Mouse (Mus musculus) ovary, postnatal 10 days (tissue): Measurements from ENCODE around the gene Hpd.

Experiments
- DNase-seq: peaks from one replicate; pipeline ENCODE4 v3.0.0; 2022; ENCODE audit warnings: low spot score

The Hpd gene

DNA sequence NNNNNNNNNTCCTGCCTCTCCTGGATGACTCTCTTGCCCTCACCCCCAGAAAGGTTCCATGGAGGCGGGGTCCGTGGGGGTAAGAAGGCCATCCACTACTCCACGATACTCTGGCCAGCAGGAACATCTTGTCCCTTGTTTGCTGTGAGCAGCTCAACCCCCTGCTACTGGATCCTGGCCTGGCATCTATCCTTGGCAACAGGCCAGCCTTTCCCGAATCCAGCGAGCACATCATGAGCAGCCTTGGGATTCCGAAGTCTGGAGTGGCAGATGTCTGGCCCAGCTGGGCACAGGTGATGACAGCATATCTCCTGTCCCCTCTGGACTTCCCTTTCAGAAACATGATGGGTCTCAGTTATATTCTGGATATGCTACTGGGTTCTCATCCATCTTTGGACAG, 3.4 kb upstream of the Hpd start:
- DNase-seq: no peak

DNA sequence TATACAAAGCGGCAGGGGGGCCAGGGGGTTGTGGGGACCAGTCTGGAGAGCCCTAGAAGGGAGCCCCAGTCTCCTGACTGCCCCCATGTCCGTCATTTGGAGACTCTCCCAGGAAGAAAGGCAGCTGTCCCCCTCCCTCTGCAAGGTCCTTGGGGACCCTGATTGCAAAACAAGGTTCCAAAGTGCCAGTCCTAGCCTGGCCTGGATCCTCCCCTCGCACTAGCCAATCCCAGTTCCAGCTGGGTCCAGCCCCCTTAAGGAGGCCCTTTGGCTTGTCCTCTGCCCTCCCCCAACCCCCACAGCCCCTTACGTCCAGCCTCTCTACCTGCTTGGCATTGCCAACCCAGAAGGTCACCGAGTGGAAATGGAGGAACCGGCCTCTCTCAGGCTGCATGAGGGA, 991 bp downstream of the Hpd start:
- no peak for DNase-seq

DNA sequence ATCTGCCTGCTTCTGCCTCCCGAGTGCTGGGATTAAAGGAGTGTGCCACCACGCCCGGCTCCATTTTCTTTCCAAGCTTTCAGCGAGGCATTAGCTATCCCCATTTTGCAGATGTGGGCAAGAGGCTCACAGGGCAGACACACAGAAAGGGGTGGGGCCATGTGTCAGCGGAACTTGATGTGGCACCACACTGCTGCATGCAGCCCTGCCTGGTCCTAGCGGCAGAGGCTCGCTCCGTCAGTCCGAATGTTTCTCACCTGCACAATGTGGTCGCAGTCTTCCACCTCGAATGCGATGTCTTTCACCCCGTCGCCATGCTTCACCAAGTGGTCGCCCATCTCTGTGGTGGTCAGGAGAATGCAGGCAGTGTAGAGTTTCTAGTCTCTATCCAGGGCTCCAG, 2.1 kb downstream of the Hpd start:
- DNase-seq: no peak

DNA sequence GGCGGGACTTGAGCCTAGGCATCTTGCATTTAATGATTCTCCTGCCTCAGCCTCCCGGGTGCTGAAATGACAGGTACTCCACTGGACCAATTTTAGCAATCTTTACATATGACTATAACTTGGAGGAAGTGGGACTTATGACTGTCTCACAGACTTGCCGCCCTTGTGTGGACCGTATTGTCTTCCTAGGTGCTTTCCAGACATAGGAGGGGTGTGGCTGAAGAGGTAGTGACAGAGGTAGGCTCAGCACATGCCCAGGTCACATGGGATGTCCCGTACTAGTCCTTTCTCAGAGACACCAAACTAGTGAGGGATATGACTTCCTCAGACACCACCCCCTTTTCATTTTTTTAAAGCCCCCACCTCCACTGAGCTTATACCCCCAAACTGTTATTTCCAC, 3.7 kb downstream of the Hpd start:
- DNase-seq: no peak

DNA sequence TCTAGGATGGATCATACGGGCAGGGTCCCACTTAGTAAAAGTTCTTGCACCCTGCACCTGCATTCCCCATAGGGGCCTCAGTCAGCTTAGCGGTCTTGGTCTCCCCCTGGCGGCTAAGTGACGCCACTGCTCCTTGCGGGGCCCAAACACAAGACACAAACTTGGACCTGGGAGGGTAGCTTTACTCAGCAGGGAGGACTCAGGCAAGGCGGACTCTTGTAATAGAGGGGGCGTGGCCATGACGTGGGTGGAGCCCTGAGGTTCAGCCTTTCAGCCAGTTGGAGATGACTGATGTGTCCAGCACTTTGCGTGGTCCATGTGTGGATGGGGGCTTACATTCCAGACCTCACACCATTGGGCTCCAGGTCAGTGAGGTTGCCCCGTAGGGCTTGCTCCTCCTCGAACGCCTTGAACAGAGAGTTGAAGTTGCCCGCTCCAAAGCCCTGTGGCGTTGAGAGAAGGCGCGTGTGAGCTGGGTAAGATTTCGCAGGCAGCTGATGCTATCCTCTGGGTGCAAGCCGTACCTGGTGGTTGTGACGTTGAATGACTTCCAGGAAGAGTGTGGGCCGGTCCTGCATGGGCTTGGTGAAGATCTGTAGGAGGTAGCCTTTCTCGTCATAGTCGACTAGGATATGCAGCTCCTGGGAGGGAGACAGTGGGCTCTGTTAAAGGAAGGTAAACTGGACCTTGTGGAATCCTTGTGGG, 10.7 kb downstream of the Hpd start:
- peak; percentile 90 for DNase-seq

DNA sequence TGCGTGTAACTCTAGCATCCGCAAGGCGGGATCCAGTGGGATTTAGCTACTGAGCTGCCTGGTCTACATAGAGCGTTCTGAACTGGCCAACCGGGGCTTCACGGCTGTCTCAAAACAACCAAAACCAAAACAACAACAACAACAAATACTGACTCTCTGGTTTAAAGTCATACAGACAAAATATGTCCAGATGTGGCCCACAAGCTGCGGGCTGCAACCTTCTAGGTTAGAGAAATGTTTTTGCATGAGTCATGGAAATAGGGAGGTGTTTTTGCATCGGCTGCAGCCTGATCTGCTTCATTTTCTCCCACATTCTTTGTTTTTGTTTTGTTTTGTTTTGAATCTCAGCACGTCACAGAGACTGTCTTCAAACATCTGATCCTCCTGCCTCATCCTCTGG, 12.2 kb downstream of the Hpd start:
- no peak for DNase-seq

DNA sequence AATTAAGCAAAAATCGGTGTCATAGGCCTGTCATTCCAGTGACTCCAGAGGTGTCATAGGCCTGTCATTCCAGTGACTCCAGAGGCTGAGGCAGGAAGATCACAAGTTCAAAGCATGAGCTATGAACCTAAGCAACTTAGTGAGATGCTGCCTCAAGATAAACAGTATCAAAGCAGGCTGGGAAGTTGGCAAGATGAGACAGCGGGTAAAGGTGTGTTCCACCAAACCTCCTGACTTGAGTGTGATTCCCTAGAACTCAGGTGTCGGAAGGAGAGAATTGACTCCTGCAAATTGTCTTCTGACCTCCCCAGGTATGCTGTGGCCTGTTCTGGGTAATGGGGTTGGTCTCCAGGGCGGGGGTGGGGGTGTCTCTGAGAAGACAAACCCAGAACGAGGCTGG, 13.2 kb downstream of the Hpd start, which contains the start of gene Psmd9:
Psmd9 (plus strand) TSS at position 130 of the 400 bp plus-strand sequence.
- DNase-seq: no peak

DNA sequence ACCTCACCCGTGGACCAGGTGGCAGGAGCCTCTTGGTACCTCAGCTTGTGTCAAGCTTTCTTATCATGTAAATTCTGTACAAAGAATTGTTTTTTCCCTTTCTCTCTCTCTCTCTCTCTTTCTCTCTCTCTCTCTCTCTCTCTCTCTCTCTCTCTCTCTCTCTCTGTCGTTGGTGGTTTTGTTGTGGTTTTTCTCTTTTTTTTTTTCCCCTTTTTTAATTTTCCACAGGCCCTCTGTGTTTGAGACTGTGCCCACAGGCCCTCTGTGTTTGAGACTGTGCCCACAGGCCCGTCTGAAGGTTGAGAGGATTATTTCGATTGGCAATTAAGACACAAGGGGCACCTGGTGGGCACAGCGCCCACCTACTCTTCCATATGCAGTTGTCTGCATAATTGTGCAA, 14.9 kb downstream of the Hpd start:
- no peak for DNase-seq

DNA sequence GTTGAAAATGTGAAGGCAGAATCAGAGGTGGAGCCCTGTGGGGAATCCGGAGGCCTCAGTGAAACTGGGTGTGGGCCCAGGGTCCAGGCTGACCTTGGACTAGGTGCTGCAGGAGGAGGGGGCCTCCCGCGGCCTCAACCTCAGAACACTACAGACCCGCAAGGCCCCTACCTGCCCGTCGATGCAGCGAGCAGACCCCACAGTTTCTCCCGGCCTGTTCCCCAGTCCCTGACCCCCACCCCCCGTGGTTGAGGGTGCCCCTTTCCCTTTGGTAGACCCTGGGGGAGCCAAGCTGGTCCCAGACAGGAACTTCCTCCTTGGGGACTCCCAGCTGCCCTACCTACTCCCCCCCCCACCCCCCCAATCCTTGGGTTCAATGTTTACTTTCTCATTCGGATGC, 16.1 kb downstream of the Hpd start:
- DNase-seq: no peak

DNA sequence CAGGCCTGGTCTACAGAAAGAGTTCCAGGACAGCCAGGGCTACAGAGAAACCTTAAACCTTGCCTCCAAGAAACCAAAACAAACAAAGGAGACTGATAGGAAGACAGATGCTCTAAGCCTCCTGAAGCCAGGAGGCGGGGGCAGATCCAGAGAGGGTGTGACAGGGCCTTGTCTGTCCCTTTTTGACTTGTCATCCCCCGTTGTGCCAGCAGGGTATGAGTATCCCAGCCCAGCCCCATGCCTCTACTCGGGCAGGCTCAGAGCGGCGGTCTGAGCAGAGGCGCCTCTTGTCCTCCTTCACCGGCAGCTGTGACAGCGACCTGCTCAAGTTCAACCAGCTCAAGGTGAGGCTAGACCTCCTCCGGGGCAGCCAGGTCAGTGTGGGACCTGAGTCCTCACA, 19.6 kb downstream of the Hpd start:
- no peak for DNase-seq

DNA sequence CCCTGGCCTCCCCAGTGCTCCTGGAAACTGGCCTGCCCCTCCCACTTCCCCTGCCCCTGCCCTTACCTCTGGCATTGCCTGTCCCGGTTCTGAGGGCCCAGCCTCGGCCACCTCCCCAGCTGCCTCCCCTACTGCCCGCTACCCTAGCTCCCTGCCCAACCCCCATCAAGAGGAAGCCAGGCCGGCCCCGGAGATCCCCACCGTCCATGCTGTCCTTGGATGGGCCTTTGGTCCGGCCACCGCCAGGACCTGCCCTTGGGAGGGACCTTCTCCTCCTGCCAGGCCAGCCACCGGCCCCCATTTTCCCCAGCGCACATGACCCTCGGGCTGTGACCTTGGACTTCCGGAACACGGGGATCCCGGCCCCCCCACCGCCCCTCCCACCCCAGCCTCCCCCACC, 22.2 kb downstream of the Hpd start:
- no peak for DNase-seq

DNA sequence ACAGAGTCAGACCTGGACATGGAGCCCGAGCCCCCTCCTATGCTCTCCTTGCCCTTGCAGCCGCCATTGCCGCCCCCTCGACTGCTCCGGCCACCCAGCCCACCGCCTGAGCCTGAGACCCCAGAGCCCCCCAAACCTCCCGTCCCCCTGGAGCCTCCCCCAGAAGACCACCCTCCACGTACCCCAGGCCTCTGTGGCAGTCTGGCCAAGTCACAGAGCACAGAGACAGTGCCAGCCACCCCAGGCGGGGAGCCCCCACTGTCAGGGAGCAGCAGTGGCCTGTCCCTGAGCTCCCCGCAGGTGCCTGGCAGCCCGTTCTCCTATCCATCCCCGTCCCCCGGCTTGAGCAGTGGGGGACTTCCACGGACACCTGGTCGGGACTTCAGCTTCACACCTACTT, 22.7 kb downstream of the Hpd start:
- no peak for DNase-seq

DNA sequence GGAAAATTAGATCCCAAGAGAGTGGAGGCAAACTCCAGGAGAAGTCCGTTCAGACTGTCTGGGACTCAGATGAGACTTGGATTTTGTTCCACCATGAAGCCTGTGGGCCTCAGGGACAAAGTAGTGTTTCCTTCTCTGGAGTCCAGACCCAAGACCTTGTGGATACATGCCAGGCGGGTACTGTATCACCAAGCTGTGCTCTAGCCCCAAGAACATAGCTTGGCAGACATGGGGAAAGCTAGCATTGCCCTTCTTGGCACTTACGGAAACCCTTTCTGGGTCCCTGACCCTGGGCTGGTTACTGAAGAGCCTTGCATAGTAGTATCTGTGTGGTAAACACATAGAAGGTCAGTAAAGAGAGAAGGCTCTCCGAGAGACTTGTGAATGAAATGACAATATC, 23.1 kb downstream of the Hpd start:
- no peak for DNase-seq

DNA sequence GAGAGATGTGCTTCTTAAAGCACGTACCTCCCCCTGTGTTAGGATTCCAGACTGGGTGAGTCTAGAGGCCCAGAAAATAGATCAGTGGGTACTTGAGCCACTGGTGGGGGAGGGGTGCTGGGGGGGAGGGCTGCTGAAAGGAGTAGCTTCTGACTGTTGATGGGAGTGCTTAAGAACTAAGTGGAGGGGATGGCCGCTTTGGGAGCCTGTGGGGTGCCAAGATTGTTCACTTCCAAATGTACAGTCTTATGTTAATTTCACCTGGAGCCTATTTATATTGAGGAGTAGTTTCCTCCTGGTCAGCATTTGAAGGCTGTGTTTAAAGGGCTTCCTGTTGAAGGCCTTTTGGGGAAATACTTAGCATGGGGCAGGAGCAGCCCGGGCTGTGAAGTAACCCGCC, 24.6 kb downstream of the Hpd start:
- DNase-seq: no peak

DNA sequence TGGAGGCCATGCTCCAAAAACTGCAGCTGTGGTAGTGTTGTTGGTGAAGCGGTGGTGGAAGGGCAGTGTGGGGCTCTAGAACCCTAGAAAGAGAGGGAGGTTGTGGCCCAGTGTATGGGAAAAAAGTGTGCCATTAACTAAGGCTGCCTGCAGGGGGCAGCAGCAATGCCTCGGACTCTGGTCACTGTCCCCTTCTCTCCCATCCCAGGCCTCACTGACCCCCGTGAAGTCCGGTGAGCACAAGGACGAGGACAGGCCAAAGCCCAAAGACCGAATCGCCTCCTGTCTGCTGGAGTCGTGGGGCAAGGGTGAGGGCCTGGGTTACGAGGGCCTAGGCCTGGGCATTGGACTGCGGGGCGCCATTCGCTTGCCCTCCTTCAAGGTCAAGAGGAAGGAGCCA, 25.8 kb downstream of the Hpd start:
- no peak for DNase-seq

DNA sequence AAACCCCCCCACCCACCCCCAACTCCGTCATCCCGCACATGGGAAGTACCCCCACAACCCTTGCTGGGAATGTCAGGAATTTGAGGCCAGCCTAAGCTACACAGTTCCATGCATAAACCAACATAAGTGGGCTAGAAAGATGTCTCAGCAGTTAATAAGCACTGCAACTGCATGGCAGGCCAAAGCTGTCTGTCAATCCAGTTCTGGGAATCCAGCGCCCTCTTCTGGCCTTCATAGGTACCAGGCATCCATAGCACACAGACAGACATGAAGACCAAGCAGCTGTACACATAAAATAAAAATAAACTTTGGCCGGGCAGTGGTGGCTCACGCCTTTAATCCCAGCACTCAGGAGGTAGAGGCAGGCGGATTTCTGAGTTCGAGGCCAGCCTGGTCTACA, 27.1 kb downstream of the Hpd start:
- DNase-seq: no peak

DNA sequence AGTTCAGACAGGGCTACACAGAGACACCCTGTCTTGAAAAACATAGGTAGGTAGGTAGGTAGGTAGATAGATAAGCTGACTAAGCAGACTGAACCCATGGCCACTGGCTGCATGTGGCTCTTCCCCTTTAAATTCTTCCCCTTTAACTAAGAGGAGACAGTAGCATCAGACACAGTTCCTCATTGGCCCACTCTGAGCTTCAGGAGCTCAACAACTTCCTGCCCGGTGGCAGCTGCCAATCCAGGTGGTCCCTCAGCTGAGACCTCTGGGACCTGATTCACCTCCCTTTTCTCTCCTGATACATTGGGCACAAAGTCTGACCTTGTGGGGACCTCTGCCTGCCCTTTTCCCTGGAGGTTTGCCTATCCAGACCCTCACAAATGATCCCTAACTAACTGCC, 29.6 kb downstream of the Hpd start:
- no peak for DNase-seq

DNA sequence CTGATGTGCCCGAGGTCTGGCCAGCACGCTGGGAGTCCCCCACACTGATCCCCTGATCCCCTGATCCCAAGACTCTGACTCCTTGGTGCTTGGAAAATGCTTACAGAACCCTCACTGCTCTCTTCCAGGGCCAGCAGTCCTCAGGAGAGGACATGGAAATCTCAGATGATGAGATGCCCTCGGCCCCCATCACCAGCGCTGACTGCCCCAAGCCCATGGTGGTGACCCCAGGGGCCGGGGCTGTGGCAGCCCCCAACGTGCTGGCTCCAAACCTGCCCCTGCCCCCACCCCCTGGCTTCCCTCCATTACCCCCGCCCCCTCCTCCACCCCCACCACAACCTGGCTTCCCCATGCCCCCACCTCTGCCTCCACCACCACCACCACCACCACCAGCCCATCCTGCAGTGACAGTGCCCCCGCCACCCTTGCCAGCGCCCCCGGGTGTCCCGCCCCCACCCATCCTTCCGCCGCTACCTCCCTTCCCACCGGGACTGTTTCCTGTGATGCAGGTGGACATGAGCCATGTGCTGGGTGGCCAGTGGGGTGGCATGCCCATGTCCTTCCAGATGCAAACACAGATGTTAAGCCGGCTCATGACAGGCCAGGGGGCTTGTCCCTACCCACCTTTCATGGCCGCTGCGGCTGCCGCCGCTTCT, 30.7 kb downstream of the Hpd start:
- DNase-seq: no peak

DNA sequence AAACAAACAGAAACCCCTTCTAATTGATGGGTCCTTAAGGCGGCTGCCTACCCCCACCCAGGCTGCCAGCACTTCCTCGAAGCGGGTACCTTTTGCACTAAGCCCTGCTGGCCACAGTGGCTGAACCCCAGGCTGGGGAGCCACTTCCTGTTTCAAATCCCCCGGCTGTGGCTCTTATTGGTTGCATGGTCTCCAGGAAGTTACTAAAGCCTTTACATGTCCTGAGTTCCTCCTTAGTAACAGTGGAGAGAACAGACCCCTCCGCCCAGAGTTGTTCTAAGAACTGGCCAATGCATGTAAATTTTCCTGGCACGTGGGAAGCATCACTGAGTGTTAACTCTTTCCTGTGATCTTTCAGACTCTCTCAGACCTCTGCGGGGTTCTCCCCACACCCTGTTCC, 31.4 kb downstream of the Hpd start:
- DNase-seq: no peak

DNA sequence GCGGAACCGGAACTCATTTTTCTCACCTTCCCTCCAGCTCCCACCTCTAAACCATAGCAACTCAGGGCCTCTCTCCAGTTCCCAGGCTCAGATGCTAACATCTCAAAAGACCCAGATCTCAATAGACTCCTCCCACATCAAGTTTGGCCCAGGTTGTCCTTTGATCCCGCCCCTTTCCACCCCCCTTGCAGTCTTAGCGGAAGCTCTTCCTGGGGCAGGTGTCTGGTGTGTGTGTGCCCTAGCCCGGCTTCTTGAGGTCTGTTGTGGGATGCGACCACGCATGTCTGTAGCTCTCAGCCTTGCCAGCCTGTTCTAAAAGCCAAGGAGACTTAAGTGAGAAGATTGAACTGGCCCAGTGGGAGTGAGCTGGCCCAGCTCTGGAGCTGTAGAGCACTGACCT, 31.9 kb downstream of the Hpd start:
- no peak for DNase-seq

DNA sequence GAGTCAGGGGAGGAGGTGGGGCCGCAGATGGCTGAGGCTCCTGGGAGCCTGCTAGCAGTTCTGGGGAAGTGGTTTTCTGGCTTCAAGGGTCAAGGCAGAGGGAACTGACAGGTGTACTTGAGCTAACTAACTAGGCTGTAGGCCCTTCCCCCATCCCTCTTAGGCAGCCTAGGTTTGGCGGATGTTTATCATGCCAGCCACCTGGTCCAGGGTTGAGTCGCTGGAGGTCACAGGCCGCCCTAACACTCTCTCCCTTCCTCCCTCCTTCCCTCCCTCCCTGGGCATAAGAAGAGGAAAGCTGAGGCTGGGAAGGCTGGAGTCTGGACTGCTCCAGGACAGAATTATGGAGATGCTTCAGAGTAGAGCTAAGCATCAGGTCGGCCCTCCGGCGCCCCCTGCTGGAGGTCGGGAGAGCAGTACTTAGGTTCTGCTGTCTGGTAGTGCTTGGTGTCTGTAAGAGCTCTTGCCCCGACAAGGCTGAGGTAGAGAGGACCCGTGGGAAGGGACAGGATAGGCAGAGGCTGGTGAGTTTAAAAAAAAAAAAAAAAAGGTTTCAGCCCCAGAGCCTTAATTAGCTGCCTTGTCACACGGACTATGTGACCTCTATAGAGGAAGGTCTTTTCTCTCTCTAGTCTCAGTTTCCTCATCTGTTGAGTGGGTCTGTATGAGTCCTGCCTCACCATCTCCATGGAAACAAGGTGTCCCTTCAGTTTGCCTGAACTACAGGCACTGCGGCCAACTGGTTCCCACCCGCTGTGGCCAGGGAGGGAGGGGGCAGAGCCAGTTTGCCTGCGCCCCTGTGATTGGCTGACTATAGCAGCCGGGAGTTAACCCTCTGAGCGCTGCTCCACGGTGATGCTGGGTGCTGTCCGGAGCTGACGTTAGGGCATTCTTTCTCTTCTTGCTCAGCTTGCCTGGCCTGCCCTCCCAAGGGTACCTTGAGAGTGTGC, 32.8 kb downstream of the Hpd start:
- DNase-seq: peak; percentile 83

DNA sequence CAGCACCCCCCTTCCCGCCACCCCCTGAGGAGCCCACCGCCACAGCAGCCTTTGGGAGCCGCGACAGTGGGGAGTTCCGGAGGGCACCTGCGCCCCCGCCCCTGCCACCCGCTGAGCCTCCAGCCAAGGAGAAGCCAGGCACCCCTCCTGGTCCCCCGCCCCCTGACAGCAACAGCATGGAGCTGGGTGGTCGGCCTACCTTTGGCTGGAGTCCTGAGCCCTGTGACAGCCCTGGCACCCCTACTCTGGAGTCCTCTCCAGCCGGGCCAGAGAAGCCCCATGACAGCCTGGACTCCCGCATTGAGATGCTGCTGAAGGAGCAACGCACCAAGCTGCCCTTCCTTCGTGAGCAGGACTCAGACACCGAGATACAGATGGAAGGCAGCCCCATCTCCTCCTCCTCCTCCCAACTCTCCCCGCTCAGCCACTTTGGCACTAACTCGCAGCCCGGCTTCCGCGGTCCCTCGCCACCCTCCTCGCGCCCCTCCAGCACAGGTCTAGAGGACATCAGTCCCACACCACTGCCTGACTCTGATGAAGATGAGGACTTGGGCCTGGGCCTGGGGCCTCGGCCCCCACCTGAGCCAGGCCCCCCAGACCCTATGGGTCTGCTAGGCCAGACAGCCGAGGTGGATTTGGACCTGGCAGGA, 34.3 kb downstream of the Hpd start:
- no peak for DNase-seq

DNA sequence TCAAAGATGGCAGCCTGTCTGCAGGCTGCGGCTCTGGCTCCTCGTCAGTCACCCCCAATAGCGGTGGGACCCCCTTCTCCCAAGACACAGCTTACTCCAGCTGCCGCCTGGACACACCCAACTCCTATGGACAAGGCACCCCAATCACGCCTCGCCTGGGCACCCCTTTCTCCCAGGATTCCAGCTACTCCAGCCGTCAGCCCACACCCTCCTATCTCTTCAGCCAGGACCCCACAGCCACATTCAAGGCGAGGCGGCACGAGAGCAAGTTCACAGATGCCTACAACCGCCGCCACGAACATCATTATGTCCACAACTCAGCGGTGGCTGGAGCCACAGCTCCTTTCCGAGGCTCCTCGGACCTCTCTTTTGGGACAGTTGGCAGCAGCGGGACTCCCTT, 35.0 kb downstream of the Hpd start:
- DNase-seq: no peak
